Mouse (Mus musculus): Measurements from ENCODE around the gene Lekr1.

The Lekr1 gene

GRCm38 (mm10) chr3:65873093-65873830 lies 207.2 kb downstream of the Lekr1 start:
- no peak for DNase-seq (ENCODE audit: low spot score)
